Mouse (Mus musculus) CH12.LX (cell line): Measurements from ENCODE around the gene Acsbg2. TPM values are rescaled to one million over a fixed set of nuclear protein-coding genes. Genes with fewer than 3 reads are reported as not detected.

Experiments
- DNase-seq: peaks from one replicate; pipeline ENCODE4 v3.0.0-alpha.2; 2013; ENCODE audit errors: extremely low read depth
- H3K27ac ChIP-seq: 2 replicates; pipeline ENCODE4 v1.5.1; 2012; ENCODE audit warnings: low read depth, mild to moderate bottlenecking, control low read depth, moderate library complexity; ENCODE audit not compliant: insufficient read depth
- H3K27me3 ChIP-seq: replicated peaks from 2 replicates; pipeline ENCODE3; 2012; ENCODE audit warnings: inconsistent platforms
- H3K36me3 ChIP-seq, 2 experiments: replicated peaks in 1 of 2; 2 replicates each; pipeline versions ENCODE3 to v1.6.1; 2012; ENCODE audit warnings: inconsistent platforms in 1 of 2, low read length in 1 of 2, mild to moderate bottlenecking in 1 of 2, mixed read lengths in 1 of 2, moderate library complexity in 1 of 2; ENCODE audit not compliant: control insufficient read depth in 1 of 2, insufficient read depth in 1 of 2
- H3K4me1 ChIP-seq, 2 experiments: 2 replicates each; pipeline ENCODE4 v1.6.1; 2012; ENCODE audit warnings: inconsistent platforms in 1 of 2, moderate library complexity in 1 of 2; ENCODE audit not compliant: insufficient read depth in 2 of 2, control insufficient read depth in 1 of 2
- H3K4me2 ChIP-seq: 2 replicates; pipeline ENCODE4 v1.6.1; 2012; ENCODE audit warnings: low read depth, mild to moderate bottlenecking, control low read depth; ENCODE audit not compliant: poor library complexity, insufficient read depth, severe bottlenecking
- H3K4me3 ChIP-seq, 3 experiments: fragments of 150-350 bp in 1 of 3; sonication (generic) in 1 of 3; replicated peaks in 1 of 3; 2 replicates each; pipeline versions ENCODE3 to v1.5.1; 2011 to 2012; ENCODE audit warnings: low read depth in 2 of 3, low read length in 2 of 3, mild to moderate bottlenecking in 2 of 3, moderate library complexity in 2 of 3, control low read depth in 1 of 3, improper control_type of control experiment in 1 of 3, inconsistent platforms in 1 of 3, mixed read lengths in 1 of 3; ENCODE audit not compliant: poor library complexity in 1 of 3
- H3K79me2 ChIP-seq: replicated peaks from 2 replicates; pipeline ENCODE4 v1.6.1; 2012; ENCODE audit warnings: mild to moderate bottlenecking, moderate library complexity; ENCODE audit not compliant: control insufficient read depth, poor library complexity, insufficient read depth, severe bottlenecking; ENCODE audit errors: extremely low read depth
- H3K9ac ChIP-seq: 2 replicates; pipeline ENCODE4 v1.6.1; 2012; ENCODE audit warnings: low read depth, mild to moderate bottlenecking, control low read depth, moderate library complexity; ENCODE audit not compliant: insufficient read depth
- H3K9me3 ChIP-seq: replicated peaks from 2 replicates; pipeline ENCODE3; 2012; ENCODE audit warnings: low read length, inconsistent platforms, mixed read lengths
- BHLHE40 ChIP-seq: IDR thresholded peaks from 2 replicates; pipeline ENCODE4 v1.6.1; 2011; ENCODE audit warnings: mild to moderate bottlenecking, low read depth, low read length, improper control_type of control experiment
- CHD1 ChIP-seq: IDR thresholded peaks from 2 replicates; pipeline ENCODE4 v1.6.1; 2012; ENCODE audit warnings: low read depth, low read length, improper control_type of control experiment, inconsistent platforms
- CHD2 ChIP-seq: IDR thresholded peaks from 2 replicates; pipeline ENCODE4 v1.6.1; 2011; ENCODE audit warnings: low read length, improper control_type of control experiment
- CTCF ChIP-seq, 2 experiments: IDR thresholded peaks in 1 of 2; conservative IDR thresholded peaks in 1 of 2; 2 replicates each; pipeline ENCODE4 v1.5.1; 2011 to 2012; ENCODE audit warnings: low read depth in 2 of 2, low read length in 2 of 2, improper control_type of control experiment in 1 of 2, inconsistent platforms in 1 of 2, mild to moderate bottlenecking in 1 of 2, moderate library complexity in 1 of 2
- E2F4 ChIP-seq: IDR thresholded peaks from 2 replicates; pipeline ENCODE4 v1.6.1; 2011; ENCODE audit warnings: low read depth, low read length, improper control_type of control experiment; ENCODE audit not compliant: insufficient replicate concordance
- ELF1 ChIP-seq: IDR thresholded peaks from 2 replicates; pipeline ENCODE4 v1.6.1; 2014; ENCODE audit warnings: low read depth, mild to moderate bottlenecking, inconsistent platforms, low read length, improper control_type of control experiment
- EP300 ChIP-seq: IDR thresholded peaks from 2 replicates; pipeline ENCODE4 v1.6.1; 2011; ENCODE audit warnings: low read length, improper control_type of control experiment
- ETS1 ChIP-seq: conservative IDR thresholded peaks from 2 replicates; pipeline ENCODE4 v1.6.1; 2012; ENCODE audit warnings: low read depth, mild to moderate bottlenecking, inconsistent platforms, low read length, improper control_type of control experiment, moderate library complexity
- GABPA ChIP-seq: IDR thresholded peaks from 2 replicates; pipeline ENCODE4 v1.6.1; 2012; ENCODE audit warnings: low read depth, low read length, improper control_type of control experiment, inconsistent platforms; ENCODE audit not compliant: insufficient replicate concordance
- HCFC1 ChIP-seq: IDR thresholded peaks from 2 replicates; pipeline ENCODE4 v1.6.1; 2012; ENCODE audit warnings: low read depth, mild to moderate bottlenecking, inconsistent platforms, low read length, improper control_type of control experiment
- JUN ChIP-seq: IDR thresholded peaks from 2 replicates; pipeline ENCODE4 v1.6.1; 2011; ENCODE audit warnings: low read depth, mild to moderate bottlenecking, low read length, improper control_type of control experiment, moderate library complexity; ENCODE audit not compliant: insufficient read depth
- JUND ChIP-seq: conservative IDR thresholded peaks from 2 replicates; pipeline ENCODE4 v1.6.1; 2011; ENCODE audit warnings: low read depth, low read length, improper control_type of control experiment
- KAT2A ChIP-seq: IDR thresholded peaks from 2 replicates; pipeline ENCODE4 v1.6.1; 2012; ENCODE audit warnings: low read length, improper control_type of control experiment, inconsistent platforms; ENCODE audit not compliant: insufficient replicate concordance
- MAFK ChIP-seq: IDR thresholded peaks from 2 replicates; pipeline ENCODE4 v1.6.1; 2011; ENCODE audit warnings: low read length, improper control_type of control experiment; ENCODE audit not compliant: insufficient replicate concordance
- MAZ ChIP-seq: IDR thresholded peaks from 2 replicates; pipeline ENCODE4 v1.6.1; 2012; ENCODE audit warnings: low read depth, mild to moderate bottlenecking, inconsistent platforms, low read length, improper control_type of control experiment, moderate library complexity
- MEF2A ChIP-seq: IDR thresholded peaks from 2 replicates; pipeline ENCODE4 v1.6.1; 2014; ENCODE audit warnings: low read depth, mild to moderate bottlenecking, inconsistent platforms, low read length, improper control_type of control experiment, borderline replicate concordance
- MXI1 ChIP-seq: IDR thresholded peaks from 2 replicates; pipeline ENCODE4 v1.6.1; 2011; ENCODE audit warnings: mild to moderate bottlenecking, low read depth, low read length, improper control_type of control experiment
- MYC ChIP-seq: IDR thresholded peaks from 2 replicates; pipeline ENCODE4 v1.6.1; 2011; ENCODE audit warnings: low read depth, mild to moderate bottlenecking, improper control_type of control experiment, low read length
- NELFE ChIP-seq: IDR thresholded peaks from 2 replicates; pipeline ENCODE4 v1.6.1; 2011; ENCODE audit warnings: low read depth, low read length, improper control_type of control experiment
- NRF1 ChIP-seq: IDR thresholded peaks from 2 replicates; pipeline ENCODE4 v1.6.1; 2014; ENCODE audit warnings: low read depth, mild to moderate bottlenecking, inconsistent platforms, low read length, improper control_type of control experiment, moderate library complexity
- POLR2AphosphoS2 ChIP-seq: IDR thresholded peaks from 2 replicates; pipeline ENCODE4 v1.6.1; 2011; ENCODE audit warnings: low read depth, low read length, improper control_type of control experiment
- RAD21 ChIP-seq: IDR thresholded peaks from 2 replicates; pipeline ENCODE4 v1.6.1; 2011; ENCODE audit warnings: low read depth, mild to moderate bottlenecking, low read length, improper control_type of control experiment, moderate library complexity
- RCOR1 ChIP-seq: conservative IDR thresholded peaks from 2 replicates; pipeline ENCODE4 v1.6.1; 2012; ENCODE audit warnings: low read depth, mild to moderate bottlenecking, inconsistent platforms, low read length, improper control_type of control experiment
- SIN3A ChIP-seq: IDR thresholded peaks from 2 replicates; pipeline ENCODE4 v1.6.1; 2012; ENCODE audit warnings: low read length, improper control_type of control experiment, inconsistent platforms
- SMC3 ChIP-seq: IDR thresholded peaks from 2 replicates; pipeline ENCODE4 v1.6.1; 2011; ENCODE audit warnings: low read depth, low read length, improper control_type of control experiment
- TBP ChIP-seq: conservative IDR thresholded peaks from 2 replicates; pipeline ENCODE4 v1.6.1; 2011; ENCODE audit warnings: low read depth, low read length, improper control_type of control experiment
- TCF12 ChIP-seq: IDR thresholded peaks from 2 replicates; pipeline ENCODE4 v1.6.1; 2014; ENCODE audit warnings: low read depth, mild to moderate bottlenecking, inconsistent platforms, low read length, improper control_type of control experiment
- UBTF ChIP-seq: IDR thresholded peaks from 2 replicates; pipeline ENCODE4 v1.6.1; 2012; ENCODE audit warnings: low read depth, mild to moderate bottlenecking, inconsistent platforms, low read length, improper control_type of control experiment, moderate library complexity
- USF2 ChIP-seq: conservative IDR thresholded peaks from 2 replicates; pipeline ENCODE4 v1.6.1; 2011; ENCODE audit warnings: low read depth, low read length, improper control_type of control experiment
- ZKSCAN1 ChIP-seq: IDR thresholded peaks from 2 replicates; pipeline ENCODE4 v1.6.1; 2012; ENCODE audit warnings: low read depth, inconsistent platforms, low read length, improper control_type of control experiment, borderline replicate concordance
- ZMIZ1 ChIP-seq: IDR thresholded peaks from 2 replicates; pipeline ENCODE4 v1.6.1; 2012; ENCODE audit warnings: low read depth, mild to moderate bottlenecking, inconsistent platforms, low read length, improper control_type of control experiment
- ZNF384 ChIP-seq: IDR thresholded peaks from 2 replicates; pipeline ENCODE4 v1.6.1; 2012; ENCODE audit warnings: low read depth, low read length, improper control_type of control experiment, inconsistent platforms
- dilution Hi-C: fragments of 300-500 bp; cut with MboI; formaldehyde crosslinking; loops from 2 replicates; pipeline ENCODE4 v1.14.3; 2020; ENCODE audit warnings: low sequenced_read_pairs; ENCODE audit not compliant: extremely low pct_unique_long_range_greater_than_20kb, extremely low pct_ligation_motif_present
- in situ Hi-C: fragments of 300-500 bp; cut with MboI; formaldehyde crosslinking; loops from 3 replicates; pipeline ENCODE4 v1.14.3; 2019; ENCODE audit warnings: low sequenced_read_pairs, low pct_ligation_motif_present, low pct_unique_long_range_greater_than_20kb, mixed read lengths
- polyA plus RNA-seq: library from polyadenylated mRNA; unstranded; fragments of >175 nt; gene quantifications from 2 replicates; pipeline ENCODE4 v1.2.1, GENCODE M21; 2012; ENCODE audit warnings: low read depth; ENCODE audit not compliant: insufficient read length
- total RNA-seq, 2 experiments: library from RNA; depleted of rRNA; stranded (reverse); fragments of 300-350 nt in 1 of 2; fragments of >200 nt in 1 of 2; gene quantifications; 2 replicates each; pipeline ENCODE4 v1.2.3; 2012 to 2014

Acsbg2 gene
- total and polyA plus RNA-seq, 3 experiments: not detected

GRCm38 (mm10) chr17:56836336-56836735, 37.9 kb downstream of the Acsbg2 start:
- H3K27me3 ChIP-seq: peaks cover 78% of the 10 kb centered on the region
- H3K4me1 ChIP-seq: peaks cover 0 to 10% of the 10 kb centered on the region in 2 experiments; a peak in 3 of 4 replicates
- H3K4me2 ChIP-seq: no peak overlapping the region
- H3K79me2 ChIP-seq: no peaks in the 10 kb centered on the region
- no peak overlapping the region for H3K9ac ChIP-seq
- DNase-seq: no peak
- in situ Hi-C loops: no loop called here
- H3K36me3 ChIP-seq: no peaks in the 10 kb centered on the region
- H3K4me3 ChIP-seq: no peak overlapping the region
- TF ChIP-seq RCOR1 (no peak), TCF12 (no peak), ZKSCAN1 (no peak), MXI1 (no peak), MEF2A (no peak), CHD1 (no peak), JUND (no peak), USF2 (no peak), GABPA (no peak), SIN3A (no peak), KAT2A (no peak), JUN (no peak), NRF1 (no peak), MAFK (no peak), NELFE (no peak), ETS1 (no peak), RAD21 (no peak)
- TF ChIP-seq, all 38 proteins: peak for 0
- Histone ChIP-seq H3K9me3 (no peaks in the 10 kb centered on the region), H3K27ac (no peak overlapping the region)
- dilution Hi-C loops: no loop called here

- no peaks in the 10 kb centered on the region for H3K9me3 ChIP-seq
- H3K27ac ChIP-seq: no peak overlapping the region
- no peak overlapping the region for H3K9ac ChIP-seq
- no peak for DNase-seq
- peaks cover 0 to 4% of the 10 kb centered on the region in 2 experiments; a peak in 2 of 4 replicates for H3K4me1 ChIP-seq
- no peaks in the 10 kb centered on the region for H3K79me2 ChIP-seq
- H3K36me3 ChIP-seq: no peaks in the 10 kb centered on the region
- TF ChIP-seq MYC: no peak
- TF ChIP-seq HCFC1: no peak
- TF ChIP-seq E2F4: no peak
- no peak for TF ChIP-seq ELF1
- no peak for TF ChIP-seq RAD21
- no peak for TF ChIP-seq USF2
- TF ChIP-seq SMC3: no peak
- TF ChIP-seq EP300: no peak
- TF ChIP-seq CTCF (conservative IDR thresholded peaks at IDR 0.05 in 1 of 2, IDR thresholded peaks at IDR 0.05 in 1 of 2; ENCODE audit: low read depth in 2 of 2, low read length in 2 of 2): no peak
- no peak for TF ChIP-seq TBP
- TF ChIP-seq POLR2AphosphoS2: no peak
- no peak for TF ChIP-seq CHD2
- no peak for TF ChIP-seq MAZ
- no peak for TF ChIP-seq ZMIZ1
- no peak for TF ChIP-seq ZKSCAN1
- TF ChIP-seq ZNF384: no peak
- no peak for TF ChIP-seq BHLHE40
- no peak for TF ChIP-seq RCOR1
- no peak for TF ChIP-seq MXI1
- TF ChIP-seq UBTF: no peak
- in situ Hi-C loops: no loop called here
- H3K27me3 ChIP-seq: peaks cover 80% of the 10 kb centered on the region
- no peak overlapping the region for H3K4me2 ChIP-seq
- H3K4me3 ChIP-seq: no peak overlapping the region
- dilution Hi-C loops: no loop called here
Measured at GRCm38 (mm10) chr17:56833381-56833780, 40.9 kb downstream of the Acsbg2 start.
